Mouse (Mus musculus) left cerebral cortex, postnatal 10 days (tissue): ENCODE measurements around the gene Zfp385c. TPM values are rescaled to one million over a fixed set of nuclear protein-coding genes. Genes with fewer than 3 reads are reported as not detected.
"Not testable (repeated sequence)": the region's sequence is repeated elsewhere in the genome, so short reads cannot be mapped to it uniquely, and the experiment has no call there.

Experiments used
- DNase-seq, 2 experiments: peaks; one replicate each; pipeline ENCODE4 v3.0.0; 2021 to 2022; ENCODE audit warnings: low spot score in 2 of 2, mixed read lengths in 1 of 2; ENCODE audit errors: extremely low spot score in 1 of 2
- intact Hi-C: fragments of 180-260 bp; cut with DNase I; formaldehyde crosslinking; loops from one replicate; pipeline ENCODE4 v1.15.1; 2025
- total RNA-seq, 2 experiments: library from RNA; stranded (reverse); gene quantifications; 2 replicates each; pipeline ENCODE4 v1.2.3; 2021

Zfp385c gene
- total RNA-seq, 2 experiments from 2014 or later, result 0.21 to 0.75 TPM

GRCm38 (mm10) chr11:100582836-100583235 lies 109.4 kb downstream of the Zfp385c start:
- intact Hi-C loops, result no loop called here
- DNase-seq, result no peak

GRCm38 (mm10) chr11:100582413-100582812 lies 109.8 kb downstream of the Zfp385c start:
- DNase-seq, result not testable (repeated sequence)

GRCm38 (mm10) chr11:100581756-100582155 lies 110.5 kb downstream of the Zfp385c start:
- intact Hi-C loops, result no loop called here

More at GRCm38 (mm10) chr11:100582413-100582812, 109.8 kb downstream of the Zfp385c start:
- intact Hi-C loops, result not testable (repeated sequence)

GRCm38 (mm10) chr11:100580275-100580674 lies 112.0 kb downstream of the Zfp385c start:
- DNase-seq, result no peak
- intact Hi-C loops, result no loop called here

More at GRCm38 (mm10) chr11:100581756-100582155, 110.5 kb downstream of the Zfp385c start:
- DNase-seq, result peak in 1 of 2 experiments; percentile 74

GRCm38 (mm10) chr11:100579116-100579799 lies 113.0 kb downstream of the Zfp385c start:
- no peak for DNase-seq
- intact Hi-C loops, result no loop called here

- intact Hi-C loops, result no loop called here
- DNase-seq, result no peak
Measured at GRCm38 (mm10) chr11:100577852-100578599, 114.2 kb downstream of the Zfp385c start.

Other genes starting within 250 kb of the Zfp385c start
- 10 to 100 TPM; 64.3 to 67.2 TPM for gene Klhl11, start 219.7 kb downstream of the Zfp385c start, total RNA-seq
- gene Acly, start 164.5 kb downstream of the Zfp385c start, total RNA-seq, result 100 to 1,000 TPM; 138 to 151 TPM
- under 1 TPM; 0.53 to 0.77 TPM for gene Ttc25, start 146.8 kb downstream of the Zfp385c start, total RNA-seq
- 100 to 1,000 TPM in 1 of 2 experiments, 10 to 100 TPM in 1; 73.3 to 104 TPM for gene Cnp, start 117.6 kb downstream of the Zfp385c start, total RNA-seq
- 10 to 100 TPM; 28.1 to 29.6 TPM for gene Nkiras2, start 73.2 kb downstream of the Zfp385c start, total RNA-seq
- gene Dnajc7, start 72.3 kb downstream of the Zfp385c start, total RNA-seq, result 100 to 1,000 TPM; 234 to 253 TPM
- 1 to 10 TPM; 1.8 to 1.9 TPM for gene Dhx58, start 11.8 kb upstream of the Zfp385c start, total RNA-seq
- gene Kat2a, start 20.0 kb upstream of the Zfp385c start, total RNA-seq, result 10 to 100 TPM; 68.3 to 68.6 TPM
- gene Hspb9, start 21.4 kb upstream of the Zfp385c start, total RNA-seq, result not detected
- 100 to 1,000 TPM; 162 to 167 TPM for gene Rab5c, start 45.8 kb upstream of the Zfp385c start, total RNA-seq
- gene Kcnh4, start 67.5 kb upstream of the Zfp385c start, total RNA-seq, result 1 to 10 TPM; 7.8 to 9.5 TPM
- gene Hcrt, start 70.5 kb upstream of the Zfp385c start, total RNA-seq, result under 1 TPM in 1 of 2 experiments, not detected in 1; 0.86 TPM
- 1 to 10 TPM; 5.9 to 7.6 TPM for gene Ghdc, start 78.5 kb upstream of the Zfp385c start, total RNA-seq
- 10 to 100 TPM; 12.4 to 13.4 TPM for gene Stat5b, start 158.3 kb upstream of the Zfp385c start, total RNA-seq
- gene Stat5a, start 166.9 kb upstream of the Zfp385c start, total RNA-seq, result 1 to 10 TPM; 2.0 to 3.4 TPM
- gene Stat3, start 247.1 kb upstream of the Zfp385c start, total RNA-seq, result 10 to 100 TPM; 32.1 to 36.7 TPM